25 mouse cellular contexts compared by ENCODE assay signal in genomic region chr10:49437057-49437456, GRCm38 (mm10).
DNase-seq lines count a peak whose midpoint lies in the region; ATAC-seq and TF ChIP-seq lines count a peak whose summit lies in the region.
"Had no signal": no experiment of that assay in that cellular context is flagged by ENCODE, and none has a peak within 500 bp of the region (broad histone marks: within the 10 kb centered on the region; RNA-seq: fewer than 3 reads in every experiment).

No protein-coding gene starts in this region.

- H3K27me3 ChIP-seq in forebrain, embryonic 13.5 days = no peaks in the 10 kb centered on the region
- H3K27me3 ChIP-seq in forebrain, embryonic 10.5 days (ENCODE audit: poor library complexity, severe bottlenecking) = no peaks in the 10 kb centered on the region
- H3K27me3 ChIP-seq in neural tube, embryonic 14.5 days (ENCODE audit: control insufficient read depth, insufficient read depth, low read length) = no peaks in the 10 kb centered on the region
- H3K27me3 ChIP-seq in neural tube, embryonic 15.5 days (replicated peaks) = no peaks in the 10 kb centered on the region
- H3K27me3 ChIP-seq: heart, embryonic 15.5 days; hindbrain, embryonic 12.5 days; liver, embryonic 12.5 days; midbrain, embryonic 12.5 days had no signal

- no peak for DNase-seq in forebrain, embryonic 10.5 days (ENCODE audit: extremely low spot score, low spot score)
- DNase-seq in layer of hippocampus, adult 2 months (ENCODE audit: low spot score in 2 of 2) = no peak
- no peak for DNase-seq in layer of hippocampus, adult 8-10 months (ENCODE audit: low spot score in 2 of 2)
- no peak for DNase-seq in retina, embryonic 14.5 days (ENCODE audit: low spot score)
- DNase-seq: adrenal gland, postnatal 36 days; B cell, adult 2 months; gastrocnemius, postnatal 10 days; kidney, adult 8-10 months; kidney, postnatal 4 days; left cerebral cortex, postnatal 4 days; liver, postnatal 0 days; lung, postnatal 36 days; right cerebral cortex, postnatal 4 days; thymus, adult 2 months; thymus, postnatal 36 days had no signal

- no peak for TF ChIP-seq CTCF in layer of hippocampus, adult 2 months (conservative IDR thresholded peaks at IDR 0.05)

- 0 out of 2 replicates have a peak, but pooled peaks cover 4% of the 10 kb centered on the region for H3K4me1 ChIP-seq in forebrain, embryonic 13.5 days
- H3K4me1 ChIP-seq in forebrain, embryonic 10.5 days = no peaks in the 10 kb centered on the region
- no peaks in the 10 kb centered on the region for H3K4me1 ChIP-seq in neural tube, embryonic 14.5 days (ENCODE audit: control insufficient read depth, insufficient read depth, low read length)
- no peaks in the 10 kb centered on the region for H3K4me1 ChIP-seq in neural tube, embryonic 15.5 days
- H3K4me1 ChIP-seq: heart, embryonic 10.5 days; heart, embryonic 15.5 days; hindbrain, embryonic 12.5 days; liver, embryonic 12.5 days had no signal

- H3K9ac ChIP-seq in forebrain, embryonic 13.5 days = no peak overlapping the region
- no peak overlapping the region for H3K9ac ChIP-seq in neural tube, embryonic 14.5 days (replicated peaks; ENCODE audit: low read depth, low read length)
- no peak overlapping the region for H3K9ac ChIP-seq in neural tube, embryonic 15.5 days (replicated peaks)
- H3K9ac ChIP-seq: heart, embryonic 15.5 days; hindbrain, embryonic 12.5 days; liver, embryonic 12.5 days; liver, postnatal 0 days; midbrain, embryonic 12.5 days had no signal

- peak; percentile 83 for ATAC-seq in forebrain, embryonic 13.5 days
- peak; percentile 56; the same call in 1 of the 2 replicates for ATAC-seq in neural tube, embryonic 14.5 days (ENCODE audit: low read depth)
- ATAC-seq in neural tube, embryonic 15.5 days (ENCODE audit: low FRiP score) = no peak
- ATAC-seq: intestine, embryonic 16.5 days; liver, embryonic 12.5 days; liver, postnatal 0 days had no signal

- no peak overlapping the region for H3K4me3 ChIP-seq in forebrain, embryonic 13.5 days
- H3K4me3 ChIP-seq in forebrain, embryonic 10.5 days = no peak overlapping the region
- no peak overlapping the region for H3K4me3 ChIP-seq in layer of hippocampus, adult 2 months
- no peak overlapping the region for H3K4me3 ChIP-seq in neural tube, embryonic 14.5 days (ENCODE audit: low read depth, low read length)
- no peak overlapping the region for H3K4me3 ChIP-seq in neural tube, embryonic 15.5 days (replicated peaks)
- H3K4me3 ChIP-seq: heart, embryonic 10.5 days; heart, embryonic 15.5 days; hindbrain, embryonic 12.5 days; liver, embryonic 12.5 days; midbrain, embryonic 12.5 days had no signal

- H3K4me2 ChIP-seq in forebrain, embryonic 13.5 days = no peak overlapping the region
- no peak overlapping the region for H3K4me2 ChIP-seq in neural tube, embryonic 14.5 days (ENCODE audit: low read depth, low read length)
- no peak overlapping the region for H3K4me2 ChIP-seq in neural tube, embryonic 15.5 days
- H3K4me2 ChIP-seq: heart, embryonic 15.5 days; hindbrain, embryonic 12.5 days; liver, embryonic 12.5 days; midbrain, embryonic 12.5 days had no signal

- 37% methylated on average over 2 of the region's 2 CpGs for WGBS in forebrain, embryonic 13.5 days
- WGBS in forebrain, embryonic 10.5 days = 69% methylated on average over 2 of the region's 2 CpGs
- 41% methylated on average over 2 of the region's 2 CpGs for WGBS in neural tube, embryonic 14.5 days
- 57% methylated on average over 2 of the region's 2 CpGs for WGBS in neural tube, embryonic 15.5 days

- no peak overlapping the region for H3K27ac ChIP-seq in forebrain, embryonic 13.5 days
- H3K27ac ChIP-seq in forebrain, embryonic 10.5 days = no peak overlapping the region
- peak overlapping the region; percentile 86 for H3K27ac ChIP-seq in layer of hippocampus, adult 2 months
- H3K27ac ChIP-seq in neural tube, embryonic 14.5 days (ENCODE audit: low read depth, low read length) = no peak overlapping the region
- no peak overlapping the region for H3K27ac ChIP-seq in neural tube, embryonic 15.5 days (replicated peaks)
- H3K27ac ChIP-seq: heart, embryonic 10.5 days; heart, embryonic 15.5 days; hindbrain, embryonic 12.5 days; kidney, postnatal 0 days; liver, embryonic 12.5 days; midbrain, embryonic 12.5 days had no signal

- H3K36me3 ChIP-seq in forebrain, embryonic 13.5 days (ENCODE audit: poor library complexity, severe bottlenecking) = no peaks in the 10 kb centered on the region
- no peaks in the 10 kb centered on the region for H3K36me3 ChIP-seq in forebrain, embryonic 10.5 days (replicated peaks)
- no peaks in the 10 kb centered on the region for H3K36me3 ChIP-seq in neural tube, embryonic 14.5 days (ENCODE audit: control insufficient read depth, insufficient read depth, low read length)
- no peaks in the 10 kb centered on the region for H3K36me3 ChIP-seq in neural tube, embryonic 15.5 days
- H3K36me3 ChIP-seq: heart, embryonic 10.5 days; heart, embryonic 15.5 days; hindbrain, embryonic 12.5 days; liver, embryonic 12.5 days; midbrain, embryonic 12.5 days had no signal

- H3K9me3 ChIP-seq in forebrain, embryonic 13.5 days (replicated peaks) = no peaks in the 10 kb centered on the region
- H3K9me3 ChIP-seq in forebrain, embryonic 10.5 days = no peaks in the 10 kb centered on the region
- no peaks in the 10 kb centered on the region for H3K9me3 ChIP-seq in neural tube, embryonic 14.5 days (ENCODE audit: control insufficient read depth, low read length)
- H3K9me3 ChIP-seq in neural tube, embryonic 15.5 days (replicated peaks) = no peaks in the 10 kb centered on the region
- H3K9me3 ChIP-seq: heart, embryonic 10.5 days; heart, embryonic 15.5 days; hindbrain, embryonic 12.5 days; liver, embryonic 12.5 days; midbrain, embryonic 12.5 days had no signal
